Mouse (Mus musculus): Measurements from ENCODE around the gene Wfdc2. TPM values are rescaled to one million over a fixed set of nuclear protein-coding genes. Genes with fewer than 3 reads are reported as not detected.
"Not testable (repeated sequence)": the region's sequence is repeated elsewhere in the genome, so short reads cannot be mapped to it uniquely, and the experiment has no call there.

Wfdc2 gene
- total and polyA plus RNA-seq, 2 experiments: 4.6 to 9.9 TPM

- no peaks in the 10 kb centered on the region for H3K27me3 ChIP-seq (ENCODE audit: control insufficient read depth, insufficient read depth, low read length)
- DNase-seq (ENCODE audit: extremely low read depth, low read depth, low spot score): no peak
- peaks cover 5% of the 10 kb centered on the region for H3K4me1 ChIP-seq (ENCODE audit: control insufficient read depth, insufficient read depth, low read length)
- H3K27ac ChIP-seq (replicated peaks; ENCODE audit: insufficient read depth, low read depth, low read length): no peak overlapping the region
- H3K4me3 ChIP-seq (ENCODE audit: insufficient read depth, low read depth, low read length): no peak overlapping the region
- 91% methylated on average over 8 of the region's 8 CpGs for WGBS
- no peaks in the 10 kb centered on the region for H3K79me2 ChIP-seq (ENCODE audit: control insufficient read depth, insufficient read depth, low read length)
- no peak for TF ChIP-seq CTCF (IDR thresholded peaks at IDR 0.05; ENCODE audit: low read depth, low read length)
- no peak for TF ChIP-seq POLR2A (IDR thresholded peaks at IDR 0.05; ENCODE audit: extremely low read depth, insufficient read depth, low read length)
- H3K9ac ChIP-seq (ENCODE audit: low read depth, low read length): no peak overlapping the region
- H3K36me3 ChIP-seq (ENCODE audit: control insufficient read depth, insufficient read depth, low read length): no peaks in the 10 kb centered on the region
Measured at GRCm38 (mm10) chr2:164560106-164560505, 2.1 kb upstream of the Wfdc2 start.

- DNase-seq (ENCODE audit: extremely low read depth, low read depth, low spot score): peak; percentile 44
- Histone ChIP-seq H3K79me2 (ENCODE audit: control insufficient read depth, insufficient read depth, low read length) (no peaks in the 10 kb centered on the region), H3K4me1 (ENCODE audit: control insufficient read depth, insufficient read depth, low read length) (peaks cover 5% of the 10 kb centered on the region), H3K4me3 (ENCODE audit: insufficient read depth, low read depth, low read length) (peak overlapping the region; percentile 40; the same call in 1 of the 2 replicates), H3K9ac (ENCODE audit: low read depth, low read length) (peak overlapping the region; percentile 16), H3K27ac (replicated peaks; ENCODE audit: insufficient read depth, low read depth, low read length) (no peak overlapping the region), H3K27me3 (ENCODE audit: control insufficient read depth, insufficient read depth, low read length) (no peaks in the 10 kb centered on the region), H3K36me3 (ENCODE audit: control insufficient read depth, insufficient read depth, low read length) (no peaks in the 10 kb centered on the region)
- WGBS: under 1% methylated on average over 32 of the region's 32 CpGs
- TF ChIP-seq CTCF (IDR thresholded peaks at IDR 0.05; ENCODE audit: low read depth, low read length): peak; percentile 22
- no peak for TF ChIP-seq POLR2A (IDR thresholded peaks at IDR 0.05; ENCODE audit: extremely low read depth, insufficient read depth, low read length)
Measured at GRCm38 (mm10) chr2:164563339-164564038, 1.3 kb downstream of the Wfdc2 start.

- Histone ChIP-seq H3K27ac (replicated peaks; ENCODE audit: insufficient read depth, low read depth, low read length) (no peak overlapping the region), H3K4me3 (ENCODE audit: insufficient read depth, low read depth, low read length) (no peak overlapping the region), H3K36me3 (ENCODE audit: control insufficient read depth, insufficient read depth, low read length) (no peaks in the 10 kb centered on the region), H3K4me1 (ENCODE audit: control insufficient read depth, insufficient read depth, low read length) (peaks cover 5% of the 10 kb centered on the region), H3K27me3 (ENCODE audit: control insufficient read depth, insufficient read depth, low read length) (no peaks in the 10 kb centered on the region), H3K9ac (ENCODE audit: low read depth, low read length) (no peak overlapping the region), H3K79me2 (ENCODE audit: control insufficient read depth, insufficient read depth, low read length) (no peaks in the 10 kb centered on the region)
- 67% methylated on average over 5 of the region's 5 CpGs for WGBS
- DNase-seq (ENCODE audit: extremely low read depth, low read depth, low spot score): no peak
- TF ChIP-seq POLR2A (IDR thresholded peaks at IDR 0.05; ENCODE audit: extremely low read depth, insufficient read depth, low read length): no peak
- no peak for TF ChIP-seq CTCF (IDR thresholded peaks at IDR 0.05; ENCODE audit: low read depth, low read length)
Measured at GRCm38 (mm10) chr2:164564346-164564745, 2.1 kb downstream of the Wfdc2 start.

GRCm38 (mm10) chr2:164566997-164567396 is 4.8 kb downstream of the Wfdc2 start:
- no peak overlapping the region for H3K4me3 ChIP-seq (ENCODE audit: insufficient read depth, low read depth, low read length)
- no peak overlapping the region for H3K9ac ChIP-seq (ENCODE audit: low read depth, low read length)
- H3K79me2 ChIP-seq (ENCODE audit: control insufficient read depth, insufficient read depth, low read length): no peaks in the 10 kb centered on the region
- no peak for TF ChIP-seq POLR2A (IDR thresholded peaks at IDR 0.05; ENCODE audit: extremely low read depth, insufficient read depth, low read length)
- peak; percentile 7; the same call in 1 of the 2 replicates for TF ChIP-seq CTCF (IDR thresholded peaks at IDR 0.05; ENCODE audit: low read depth, low read length)
- no peaks in the 10 kb centered on the region for H3K27me3 ChIP-seq (ENCODE audit: control insufficient read depth, insufficient read depth, low read length)
- H3K36me3 ChIP-seq (ENCODE audit: control insufficient read depth, insufficient read depth, low read length): no peaks in the 10 kb centered on the region
- peaks cover 5% of the 10 kb centered on the region for H3K4me1 ChIP-seq (ENCODE audit: control insufficient read depth, insufficient read depth, low read length)
- no peak overlapping the region for H3K27ac ChIP-seq (replicated peaks; ENCODE audit: insufficient read depth, low read depth, low read length)
- DNase-seq (ENCODE audit: extremely low read depth, low read depth, low spot score): no peak
- WGBS: 83% methylated on average over 2 of the region's 2 CpGs

DNA sequence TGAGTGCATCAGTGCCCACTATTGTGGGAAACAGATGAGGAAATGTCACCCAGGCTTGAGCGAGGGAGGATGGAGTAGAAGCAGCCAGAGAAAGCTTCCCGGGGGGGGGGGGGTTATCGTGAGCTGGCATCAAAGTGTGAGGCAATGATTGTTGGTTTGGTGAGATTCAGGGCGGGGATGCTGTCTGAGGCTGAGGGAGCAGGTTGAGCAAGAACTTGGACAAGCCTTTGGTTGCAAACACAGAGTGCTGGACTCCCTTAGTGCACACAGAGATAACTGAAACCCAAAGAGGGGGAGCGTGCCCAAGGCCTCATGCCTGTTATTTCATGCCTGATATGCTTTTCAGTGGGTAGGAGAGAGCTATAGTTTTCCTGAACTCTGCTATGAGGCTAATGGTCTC is 5.2 kb downstream of the Wfdc2 start:
- peak; percentile 47 for DNase-seq (ENCODE audit: extremely low read depth, low read depth, low spot score)
- Histone ChIP-seq H3K36me3 (ENCODE audit: control insufficient read depth, insufficient read depth, low read length) (no peaks in the 10 kb centered on the region), H3K27me3 (ENCODE audit: control insufficient read depth, insufficient read depth, low read length) (no peaks in the 10 kb centered on the region), H3K27ac (replicated peaks; ENCODE audit: insufficient read depth, low read depth, low read length) (no peak overlapping the region), H3K4me3 (ENCODE audit: insufficient read depth, low read depth, low read length) (no peak overlapping the region), H3K9ac (ENCODE audit: low read depth, low read length) (no peak overlapping the region), H3K79me2 (ENCODE audit: control insufficient read depth, insufficient read depth, low read length) (no peaks in the 10 kb centered on the region), H3K4me1 (ENCODE audit: control insufficient read depth, insufficient read depth, low read length) (peaks cover 3% of the 10 kb centered on the region; the same call in 1 of the 2 replicates)
- 31% methylated on average over 5 of the region's 5 CpGs for WGBS
- TF ChIP-seq CTCF (IDR thresholded peaks at IDR 0.05; ENCODE audit: low read depth, low read length): no peak

GRCm38 (mm10) chr2:164573359-164573758 is 11.1 kb downstream of the Wfdc2 start, which contains the start of gene Spint3:
Gene Spint3, minus strand, starts transcription at chr2:164573459.
- DNase-seq (ENCODE audit: extremely low read depth, low read depth, low spot score); H3K27ac ChIP-seq (replicated peaks; ENCODE audit: insufficient read depth, low read depth, low read length); H3K4me3 ChIP-seq (ENCODE audit: insufficient read depth, low read depth, low read length); H3K36me3 ChIP-seq (ENCODE audit: control insufficient read depth, insufficient read depth, low read length); H3K79me2 ChIP-seq (ENCODE audit: control insufficient read depth, insufficient read depth, low read length); H3K4me1 ChIP-seq (ENCODE audit: control insufficient read depth, insufficient read depth, low read length); H3K9ac ChIP-seq (ENCODE audit: low read depth, low read length); H3K27me3 ChIP-seq (ENCODE audit: control insufficient read depth, insufficient read depth, low read length): not testable (repeated sequence)
- WGBS: 87% methylated on average over 6 of the region's 6 CpGs

- not testable (repeated sequence) for DNase-seq (ENCODE audit: extremely low read depth, low read depth, low spot score); H3K4me3 ChIP-seq (ENCODE audit: insufficient read depth, low read depth, low read length)
- WGBS: 61% methylated on average over 13 of the region's 13 CpGs
Measured at GRCm38 (mm10) chr2:164585025-164585725, 23.0 kb downstream of the Wfdc2 start, which contains the start of gene Wfdc6a. Gene Wfdc6a, minus strand, starts transcription at chr2:164585447.

More at GRCm38 (mm10) chr2:164585025-164585725, 23.0 kb downstream of the Wfdc2 start, which contains the start of gene Wfdc6a:
- H3K36me3 ChIP-seq (ENCODE audit: control insufficient read depth, insufficient read depth, low read length); H3K27me3 ChIP-seq (ENCODE audit: control insufficient read depth, insufficient read depth, low read length); H3K27ac ChIP-seq (replicated peaks; ENCODE audit: insufficient read depth, low read depth, low read length); H3K4me1 ChIP-seq (ENCODE audit: control insufficient read depth, insufficient read depth, low read length); H3K79me2 ChIP-seq (ENCODE audit: control insufficient read depth, insufficient read depth, low read length); H3K9ac ChIP-seq (ENCODE audit: low read depth, low read length): not testable (repeated sequence)
